Mouse (Mus musculus): ENCODE results near the gene Aco1.

DNA sequence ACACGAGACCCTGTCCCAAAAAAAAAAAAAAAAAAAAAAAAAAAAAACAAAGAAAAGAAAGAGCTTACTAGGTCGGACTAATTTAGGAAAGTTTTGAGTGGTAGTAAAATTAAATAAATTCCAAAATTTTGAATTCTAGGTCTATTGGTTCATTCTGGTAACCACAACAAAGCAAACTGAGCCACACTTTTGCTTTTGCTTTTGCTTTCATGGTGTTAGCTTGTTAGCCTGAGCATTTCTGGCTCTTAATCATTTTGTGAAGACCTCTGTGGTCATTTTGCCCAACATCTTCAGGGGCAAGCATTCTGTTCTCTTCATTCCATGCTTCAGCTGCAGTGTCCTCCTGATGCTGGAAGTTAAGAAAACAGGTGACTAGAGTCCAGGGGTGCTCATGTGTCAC is 29.5 kb downstream of the Aco1 start:
- no peak for TF ChIP-seq CTCF (IDR thresholded peaks at IDR 0.05; ENCODE audit: low read depth, low read length)
- no peak for TF ChIP-seq TAL1 (conservative IDR thresholded peaks at IDR 0.05; ENCODE audit: low read depth, low read length)

Data from G1E (cell line).